Mouse (Mus musculus) hindbrain, postnatal 0 days (tissue): ENCODE measurements around the gene Rufy1. TPM values are rescaled to one million over a fixed set of nuclear protein-coding genes. Genes with fewer than 3 reads are reported as not detected.

Experiments used
- ATAC-seq: fragments of 200-750 bp; cut with Nextera tagmentation; 2 replicates; pipeline ENCODE4 v1.8.0; 2017; ENCODE audit warnings: mild to moderate bottlenecking, moderate TSS enrichment, moderate library complexity
- DNase-seq: peaks from one replicate; pipeline ENCODE4 v3.0.0-alpha.2; 2015; ENCODE audit warnings: low spot score
- H3K27ac ChIP-seq: fragments of 300-500 bp; sonication (generic); 2 replicates; pipeline ENCODE4 v1.5.1; 2014; ENCODE audit warnings: mild to moderate bottlenecking
- H3K27me3 ChIP-seq: fragments of 300-500 bp; sonication (generic); 2 replicates; pipeline ENCODE4 v1.6.1; 2014; ENCODE audit warnings: low read length, mixed read lengths; ENCODE audit not compliant: insufficient read depth
- H3K36me3 ChIP-seq: fragments of 300-500 bp; sonication (generic); 2 replicates; pipeline ENCODE4 v1.6.1; 2014; ENCODE audit warnings: low read length, mixed read lengths; ENCODE audit not compliant: insufficient read depth
- H3K4me1 ChIP-seq: fragments of 300-500 bp; sonication (generic); 2 replicates; pipeline ENCODE4 v1.6.1; 2014; ENCODE audit warnings: antibody characterized with exemption, low read length, mixed read lengths; ENCODE audit not compliant: insufficient read depth
- H3K4me2 ChIP-seq: fragments of 300-500 bp; sonication (generic); 2 replicates; pipeline ENCODE4 v1.6.1; 2014; ENCODE audit warnings: low read depth, mild to moderate bottlenecking, low read length, moderate library complexity, mixed read lengths
- H3K4me3 ChIP-seq: fragments of 300-500 bp; sonication (generic); 2 replicates; pipeline ENCODE4 v1.5.1; 2014; ENCODE audit warnings: low read length
- H3K9ac ChIP-seq: fragments of 300-500 bp; sonication (generic); replicated peaks from 2 replicates; pipeline ENCODE4 v1.6.1; 2014; ENCODE audit warnings: mild to moderate bottlenecking, low read length, moderate library complexity, mixed read lengths
- H3K9me3 ChIP-seq: fragments of 300-500 bp; sonication (generic); 2 replicates; pipeline ENCODE4 v1.6.1; 2016; ENCODE audit warnings: low read length, mixed read lengths
- CTCF ChIP-seq: IDR thresholded peaks from 2 replicates; pipeline ENCODE4 v1.5.1; 2016; ENCODE audit warnings: antibody characterized with exemption, control low read depth, low read depth
- WGBS: fragments of 180-500 bp; shearing (Covaris S2); extraction: QIAGEN DNeasy Blood & Tissue Kit; methylation state at CpG from one replicate; pipeline ENCODE4 v1.1.7; 2014; 5-methylcytosine and 5-hydroxymethylcytosine counted together
- polyA plus RNA-seq: library from polyadenylated mRNA; unstranded; fragments of >200 nt; fragmentation: Nextera tagmentation; extraction: Ambion mirVana; gene quantifications from 2 replicates; pipeline ENCODE4 v1.2.1, GENCODE M21; 2015
- total RNA-seq: library from RNA; depleted of rRNA; stranded (reverse); fragments of >200 nt; gene quantifications from 2 replicates; pipeline ENCODE4 v1.2.3, GENCODE M21; 2014

Gene Rufy1
- total and polyA plus RNA-seq, 2 experiments from 2014 or later: 12.3 to 17.6 TPM

- H3K36me3 ChIP-seq: peaks cover 36% of the 10 kb centered on the region
- no peak for ATAC-seq
- WGBS: 84% methylated on average over 6 of the region's 6 CpGs
- DNase-seq: no peak
- no peaks in the 10 kb centered on the region for H3K4me1 ChIP-seq
- H3K9ac ChIP-seq: no peak overlapping the region
- no peak overlapping the region for H3K4me3 ChIP-seq
- H3K4me2 ChIP-seq: no peak overlapping the region
- TF ChIP-seq CTCF: no peak
- H3K9me3 ChIP-seq: no peaks in the 10 kb centered on the region
- no peaks in the 10 kb centered on the region for H3K27me3 ChIP-seq
- no peak overlapping the region for H3K27ac ChIP-seq
These were observed 37.6 kb downstream of the Rufy1 start for GRCm38 (mm10) chr11:50393306-50393705.

GRCm38 (mm10) chr11:50391272-50391960 is 39.5 kb downstream of the Rufy1 start:
- 88% methylated on average over 4 of the region's 4 CpGs for whole genome bisulfite sequencing
- Histone ChIP-seq H3K9me3 (no peaks in the 10 kb centered on the region), H3K27me3 (no peaks in the 10 kb centered on the region), H3K27ac (no peak overlapping the region), H3K4me3 (no peak overlapping the region), H3K4me2 (no peak overlapping the region), H3K4me1 (no peaks in the 10 kb centered on the region), H3K9ac (no peak overlapping the region), H3K36me3 (peaks cover 32% of the 10 kb centered on the region)
- no peak for TF ChIP-seq CTCF
- DNase-seq (no peak), ATAC-seq (0 out of 2 replicates have a peak, but pooled peaks have one; percentile 15)

GRCm38 (mm10) chr11:50389616-50390015 is 41.3 kb downstream of the Rufy1 start:
- DNase-seq: no peak
- no peaks in the 10 kb centered on the region for H3K9me3 ChIP-seq
- no peak for ATAC-seq
- no peak for TF ChIP-seq CTCF
- H3K9ac ChIP-seq: no peak overlapping the region
- peaks cover 34% of the 10 kb centered on the region for H3K36me3 ChIP-seq
- 68% methylated on average over 5 of the region's 5 CpGs for WGBS
- H3K4me1 ChIP-seq: no peaks in the 10 kb centered on the region
- H3K27me3 ChIP-seq: no peaks in the 10 kb centered on the region
- no peak overlapping the region for H3K4me2 ChIP-seq
- no peak overlapping the region for H3K4me3 ChIP-seq
- H3K27ac ChIP-seq: no peak overlapping the region

- 74% methylated on average over 3 of the region's 3 CpGs for WGBS
- DNase-seq (no peak), ATAC-seq (no peak)
- Histone ChIP-seq H3K9ac (no peak overlapping the region), H3K4me1 (no peaks in the 10 kb centered on the region), H3K27ac (no peak overlapping the region), H3K4me2 (no peak overlapping the region), H3K36me3 (peaks cover 33% of the 10 kb centered on the region), H3K9me3 (no peaks in the 10 kb centered on the region), H3K27me3 (no peaks in the 10 kb centered on the region), H3K4me3 (no peak overlapping the region)
- TF ChIP-seq CTCF: no peak
These were observed 41.9 kb downstream of the Rufy1 start for GRCm38 (mm10) chr11:50389011-50389410.

- 95% methylated on average over 3 of the region's 3 CpGs for WGBS
- no peaks in the 10 kb centered on the region for H3K9me3 ChIP-seq
- no peaks in the 10 kb centered on the region for H3K4me1 ChIP-seq
- no peak overlapping the region for H3K27ac ChIP-seq
- no peak overlapping the region for H3K4me2 ChIP-seq
- DNase-seq (no peak), ATAC-seq (no peak)
- no peak overlapping the region for H3K9ac ChIP-seq
- no peak overlapping the region for H3K4me3 ChIP-seq
- no peak for TF ChIP-seq CTCF
- no peaks in the 10 kb centered on the region for H3K27me3 ChIP-seq
- H3K36me3 ChIP-seq: peaks cover 36% of the 10 kb centered on the region
These were observed 42.6 kb downstream of the Rufy1 start for GRCm38 (mm10) chr11:50388217-50388929.

GRCm38 (mm10) chr11:50387697-50388096 is 43.2 kb downstream of the Rufy1 start:
- H3K4me2 ChIP-seq: no peak overlapping the region
- H3K9me3 ChIP-seq: no peaks in the 10 kb centered on the region
- DNase-seq: no peak
- no peak overlapping the region for H3K27ac ChIP-seq
- peaks cover 41% of the 10 kb centered on the region for H3K36me3 ChIP-seq
- ATAC-seq: no peak
- no peaks in the 10 kb centered on the region for H3K27me3 ChIP-seq
- WGBS: 90% methylated on average over 4 of the region's 4 CpGs
- no peaks in the 10 kb centered on the region for H3K4me1 ChIP-seq
- TF ChIP-seq CTCF: no peak
- H3K4me3 ChIP-seq: no peak overlapping the region
- H3K9ac ChIP-seq: no peak overlapping the region

- no peak overlapping the region for H3K9ac ChIP-seq
- no peak for TF ChIP-seq CTCF
- no peak overlapping the region for H3K4me2 ChIP-seq
- H3K9me3 ChIP-seq: no peaks in the 10 kb centered on the region
- ATAC-seq: no peak
- H3K27ac ChIP-seq: no peak overlapping the region
- H3K4me1 ChIP-seq: no peaks in the 10 kb centered on the region
- DNase-seq: no peak
- no peak overlapping the region for H3K4me3 ChIP-seq
- 74% methylated on average over 3 of the region's 3 CpGs for WGBS
- peaks cover 45% of the 10 kb centered on the region for H3K36me3 ChIP-seq
- no peaks in the 10 kb centered on the region for H3K27me3 ChIP-seq
These were observed 43.7 kb downstream of the Rufy1 start for GRCm38 (mm10) chr11:50387167-50387679.
